Mouse (Mus musculus): ENCODE data around the gene Slc6a11. TPM values are rescaled to one million over a fixed set of nuclear protein-coding genes. Genes with fewer than 3 reads are reported as not detected.
A peak's percentile ranks its signal among the peaks of the same experiment; 100 is the strongest.

Slc6a11 gene
- not detected in 2 replicates for polyA plus RNA-seq (2011; ENCODE audit: insufficient read depth, insufficient read length, low replicate concordance, missing spikeins)

DNA sequence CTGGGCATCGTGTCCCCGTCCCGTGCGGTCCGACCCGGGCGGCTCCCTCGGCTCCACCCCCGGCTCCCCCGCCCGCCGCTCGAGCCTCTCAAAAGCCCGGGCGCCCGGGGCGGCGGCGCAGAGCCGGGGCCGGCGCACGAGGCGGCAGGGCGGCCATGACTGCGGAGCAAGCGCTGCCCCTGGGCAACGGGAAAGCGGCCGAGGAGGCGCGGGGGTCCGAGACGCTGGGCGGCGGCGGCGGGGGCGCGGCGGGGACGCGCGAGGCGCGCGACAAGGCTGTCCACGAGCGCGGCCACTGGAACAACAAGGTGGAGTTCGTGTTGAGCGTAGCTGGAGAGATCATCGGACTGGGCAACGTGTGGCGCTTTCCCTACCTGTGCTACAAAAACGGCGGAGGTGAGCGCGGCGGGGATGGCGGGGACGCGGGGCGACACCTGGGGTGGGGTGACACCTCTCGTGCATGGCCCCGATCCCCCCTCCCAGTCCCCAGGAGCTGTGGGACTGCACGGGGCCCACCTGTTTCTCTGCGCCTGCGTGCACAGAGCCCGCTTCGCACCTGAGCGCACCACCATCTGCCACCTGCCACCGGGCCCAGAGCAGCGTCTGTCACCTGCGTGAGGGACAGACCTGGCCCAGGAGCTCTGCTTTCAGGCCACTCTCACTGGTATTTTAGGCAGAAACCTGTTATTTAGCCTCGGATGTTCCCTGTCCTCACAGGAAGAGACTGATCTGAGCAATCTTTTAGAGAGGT lies at the start of gene Slc6a11:
TSS of gene Slc6a11 (plus strand) at position 120 of the 751 bp plus-strand sequence.
- H3K27ac ChIP-seq (ENCODE audit: control insufficient read depth, insufficient read depth, low read depth, low read length, poor library complexity): no peak within 1 kb of the TSS
- no peaks in the 10 kb centered on the region for H3K4me1 ChIP-seq (ENCODE audit: control insufficient read depth, insufficient read depth, low read length)
- H3K4me3 ChIP-seq (replicated peaks; ENCODE audit: control insufficient read depth, low read depth, low read length): no peak within 1 kb of the TSS
- 8% methylated on average over 74 of the region's 76 CpGs for WGBS
- TF ChIP-seq CTCF (IDR thresholded peaks at IDR 0.05; ENCODE audit: control insufficient read depth, insufficient read depth, low read length): no peak
- no peak for TF ChIP-seq POLR2A (IDR thresholded peaks at IDR 0.05; ENCODE audit: borderline replicate concordance, control insufficient read depth, low read depth, low read length)

GRCm38 (mm10) chr6:114087106-114087505 lies 43.9 kb upstream of the Slc6a11 start:
- 24% methylated on average over 7 of the region's 7 CpGs for WGBS
- Histone ChIP-seq H3K4me3 (replicated peaks; ENCODE audit: control insufficient read depth, low read depth, low read length) (no peak overlapping the region), H3K27ac (ENCODE audit: control insufficient read depth, insufficient read depth, low read depth, low read length, poor library complexity) (no peak overlapping the region), H3K4me1 (ENCODE audit: control insufficient read depth, insufficient read depth, low read length) (no peaks in the 10 kb centered on the region)
- TF ChIP-seq POLR2A (IDR thresholded peaks at IDR 0.05; ENCODE audit: borderline replicate concordance, control insufficient read depth, low read depth, low read length) (no peak), CTCF (IDR thresholded peaks at IDR 0.05; ENCODE audit: control insufficient read depth, insufficient read depth, low read length) (no peak)

GRCm38 (mm10) chr6:114089626-114090025 lies 41.4 kb upstream of the Slc6a11 start:
- H3K27ac ChIP-seq (ENCODE audit: control insufficient read depth, insufficient read depth, low read depth, low read length, poor library complexity): no peak overlapping the region
- TF ChIP-seq POLR2A (IDR thresholded peaks at IDR 0.05; ENCODE audit: borderline replicate concordance, control insufficient read depth, low read depth, low read length) (no peak), CTCF (IDR thresholded peaks at IDR 0.05; ENCODE audit: control insufficient read depth, insufficient read depth, low read length) (0 out of 2 replicates have a peak, but pooled peaks have one; percentile 27)
- whole genome bisulfite sequencing: 12% methylated on average over 5 of the region's 5 CpGs
- no peaks in the 10 kb centered on the region for H3K4me1 ChIP-seq (ENCODE audit: control insufficient read depth, insufficient read depth, low read length)
- H3K4me3 ChIP-seq (replicated peaks; ENCODE audit: control insufficient read depth, low read depth, low read length): no peak overlapping the region

GRCm38 (mm10) chr6:114092216-114092615 lies 38.8 kb upstream of the Slc6a11 start:
- 56% methylated on average over 8 of the region's 9 CpGs for WGBS
- no peak overlapping the region for H3K4me3 ChIP-seq (replicated peaks; ENCODE audit: control insufficient read depth, low read depth, low read length)
- TF ChIP-seq POLR2A (IDR thresholded peaks at IDR 0.05; ENCODE audit: borderline replicate concordance, control insufficient read depth, low read depth, low read length) (no peak), CTCF (IDR thresholded peaks at IDR 0.05; ENCODE audit: control insufficient read depth, insufficient read depth, low read length) (no peak)
- no peaks in the 10 kb centered on the region for H3K4me1 ChIP-seq (ENCODE audit: control insufficient read depth, insufficient read depth, low read length)
- no peak overlapping the region for H3K27ac ChIP-seq (ENCODE audit: control insufficient read depth, insufficient read depth, low read depth, low read length, poor library complexity)

DNA sequence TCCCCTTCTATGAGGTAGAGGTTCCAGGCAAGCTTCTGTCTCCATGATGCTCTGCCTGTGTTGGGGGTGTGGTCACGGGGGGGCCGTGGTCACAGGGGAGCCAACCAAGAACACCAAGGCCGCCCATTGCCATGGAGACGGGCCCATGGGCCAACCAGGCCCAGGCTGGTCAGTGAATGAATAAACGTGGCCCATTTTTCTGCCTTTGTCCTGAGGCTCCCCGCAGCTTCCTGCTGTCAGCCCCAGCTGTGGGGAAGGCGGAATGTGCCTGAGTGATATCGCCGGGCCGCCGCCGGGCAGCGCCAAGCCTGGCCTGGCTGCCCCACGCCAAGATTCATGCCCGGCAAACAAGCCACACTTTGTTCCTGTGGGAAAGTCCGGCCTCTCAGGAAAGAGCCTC lies 36.8 kb upstream of the Slc6a11 start:
- no peak overlapping the region for H3K4me3 ChIP-seq (replicated peaks; ENCODE audit: control insufficient read depth, low read depth, low read length)
- H3K27ac ChIP-seq (ENCODE audit: control insufficient read depth, insufficient read depth, low read depth, low read length, poor library complexity): no peak overlapping the region
- no peaks in the 10 kb centered on the region for H3K4me1 ChIP-seq (ENCODE audit: control insufficient read depth, insufficient read depth, low read length)
- WGBS: 67% methylated on average over 16 of the region's 16 CpGs
- no peak for TF ChIP-seq POLR2A (IDR thresholded peaks at IDR 0.05; ENCODE audit: borderline replicate concordance, control insufficient read depth, low read depth, low read length)
- no peak for TF ChIP-seq CTCF (IDR thresholded peaks at IDR 0.05; ENCODE audit: control insufficient read depth, insufficient read depth, low read length)

GRCm38 (mm10) chr6:114096574-114096973 lies 34.5 kb upstream of the Slc6a11 start:
- Histone ChIP-seq H3K4me3 (replicated peaks; ENCODE audit: control insufficient read depth, low read depth, low read length) (no peak overlapping the region), H3K27ac (ENCODE audit: control insufficient read depth, insufficient read depth, low read depth, low read length, poor library complexity) (no peak overlapping the region), H3K4me1 (ENCODE audit: control insufficient read depth, insufficient read depth, low read length) (no peaks in the 10 kb centered on the region)
- TF ChIP-seq CTCF (IDR thresholded peaks at IDR 0.05; ENCODE audit: control insufficient read depth, insufficient read depth, low read length): no peak
- no peak for TF ChIP-seq POLR2A (IDR thresholded peaks at IDR 0.05; ENCODE audit: borderline replicate concordance, control insufficient read depth, low read depth, low read length)
- WGBS: 76% methylated on average over 6 of the region's 6 CpGs

GRCm38 (mm10) chr6:114101923-114102322 lies 29.1 kb upstream of the Slc6a11 start:
- WGBS: 66% methylated on average over 8 of the region's 8 CpGs

GRCm38 (mm10) chr6:114119507-114119906 lies 11.5 kb upstream of the Slc6a11 start:
- Histone ChIP-seq H3K4me1 (ENCODE audit: control insufficient read depth, insufficient read depth, low read length) (no peaks in the 10 kb centered on the region), H3K4me3 (replicated peaks; ENCODE audit: control insufficient read depth, low read depth, low read length) (no peak overlapping the region), H3K27ac (ENCODE audit: control insufficient read depth, insufficient read depth, low read depth, low read length, poor library complexity) (no peak overlapping the region)
- TF ChIP-seq POLR2A (IDR thresholded peaks at IDR 0.05; ENCODE audit: borderline replicate concordance, control insufficient read depth, low read depth, low read length): no peak
- no peak for TF ChIP-seq CTCF (IDR thresholded peaks at IDR 0.05; ENCODE audit: control insufficient read depth, insufficient read depth, low read length)
- 79% methylated on average over 5 of the region's 5 CpGs for WGBS

More at GRCm38 (mm10) chr6:114101923-114102322, 29.1 kb upstream of the Slc6a11 start:
- H3K27ac ChIP-seq (ENCODE audit: control insufficient read depth, insufficient read depth, low read depth, low read length, poor library complexity): no peak overlapping the region
- H3K4me1 ChIP-seq (ENCODE audit: control insufficient read depth, insufficient read depth, low read length): no peaks in the 10 kb centered on the region
- TF ChIP-seq CTCF (IDR thresholded peaks at IDR 0.05; ENCODE audit: control insufficient read depth, insufficient read depth, low read length) (no peak), POLR2A (IDR thresholded peaks at IDR 0.05; ENCODE audit: borderline replicate concordance, control insufficient read depth, low read depth, low read length) (no peak)
- H3K4me3 ChIP-seq (replicated peaks; ENCODE audit: control insufficient read depth, low read depth, low read length): no peak overlapping the region
